Mouse (Mus musculus): ENCODE data around the gene Lims1. TPM values are rescaled to one million over a fixed set of nuclear protein-coding genes. Genes with fewer than 3 reads are reported as not detected.

The Lims1 gene
- polyA plus RNA-seq, 1 experiment, result 20.9 TPM

- H3K36me3 ChIP-seq (ENCODE audit: control insufficient read depth, insufficient read depth), result peaks cover 48% of the 10 kb centered on the region
Measured at GRCm38 (mm10) chr10:58304996-58305395, 18.3 kb upstream of the Lims1 start.

GRCm38 (mm10) chr10:58306897-58307296 is 16.4 kb upstream of the Lims1 start:
- no peaks in the 10 kb centered on the region for H3K79me2 ChIP-seq (ENCODE audit: control insufficient read depth, insufficient read depth)
- TF ChIP-seq MAX (IDR thresholded peaks at IDR 0.05) (no peak), FOSL1 (IDR thresholded peaks at IDR 0.05; ENCODE audit: insufficient read depth, low read length, poor library complexity, severe bottlenecking) (no peak), USF1 (IDR thresholded peaks at IDR 0.05; ENCODE audit: low read depth) (no peak), MYOG (IDR thresholded peaks at IDR 0.05; ENCODE audit: control insufficient read depth, extremely low read depth, insufficient read length) (no peak), MYOD1 (IDR thresholded peaks at IDR 0.05; ENCODE audit: control insufficient read depth, insufficient read length, low read depth) (no peak), CEBPB (IDR thresholded peaks at IDR 0.05; ENCODE audit: low read depth) (no peak), CTCF (IDR thresholded peaks at IDR 0.05; ENCODE audit: control insufficient read depth, insufficient read depth, insufficient read length) (no peak)

More at GRCm38 (mm10) chr10:58304996-58305395, 18.3 kb upstream of the Lims1 start:
- H3K4me3 ChIP-seq (ENCODE audit: insufficient read depth, poor library complexity, severe bottlenecking), result no peak overlapping the region
- no peaks in the 10 kb centered on the region for H3K27me3 ChIP-seq (ENCODE audit: control insufficient read depth, insufficient read depth, insufficient read length)
- H3ac ChIP-seq (ENCODE audit: control insufficient read depth, insufficient read length, low read depth), result no peak overlapping the region
- no peaks in the 10 kb centered on the region for H3K79me3 ChIP-seq (ENCODE audit: low read depth)
- no peaks in the 10 kb centered on the region for H3K79me2 ChIP-seq (ENCODE audit: control insufficient read depth, insufficient read depth)
- TF ChIP-seq MYOD1 (IDR thresholded peaks at IDR 0.05; ENCODE audit: control insufficient read depth, insufficient read length, low read depth) (no peak), MYOG (IDR thresholded peaks at IDR 0.05; ENCODE audit: control insufficient read depth, extremely low read depth, insufficient read length) (no peak), MAX (IDR thresholded peaks at IDR 0.05) (no peak), USF1 (IDR thresholded peaks at IDR 0.05; ENCODE audit: low read depth) (no peak), CTCF (IDR thresholded peaks at IDR 0.05; ENCODE audit: control insufficient read depth, insufficient read depth, insufficient read length) (no peak), FOSL1 (IDR thresholded peaks at IDR 0.05; ENCODE audit: insufficient read depth, low read length, poor library complexity, severe bottlenecking) (no peak), CEBPB (IDR thresholded peaks at IDR 0.05; ENCODE audit: low read depth) (no peak)

GRCm38 (mm10) chr10:58310791-58311190 is 12.5 kb upstream of the Lims1 start:
- H3K4me3 ChIP-seq (ENCODE audit: insufficient read depth, poor library complexity, severe bottlenecking), result no peak overlapping the region
- H3K79me3 ChIP-seq (ENCODE audit: low read depth), result no peaks in the 10 kb centered on the region
- H3K79me2 ChIP-seq (ENCODE audit: control insufficient read depth, insufficient read depth), result no peaks in the 10 kb centered on the region
- no peaks in the 10 kb centered on the region for H3K27me3 ChIP-seq (ENCODE audit: control insufficient read depth, insufficient read depth, insufficient read length)
- TF ChIP-seq MYOD1 (IDR thresholded peaks at IDR 0.05; ENCODE audit: control insufficient read depth, insufficient read length, low read depth) (no peak), CTCF (IDR thresholded peaks at IDR 0.05; ENCODE audit: control insufficient read depth, insufficient read depth, insufficient read length) (no peak), CEBPB (IDR thresholded peaks at IDR 0.05; ENCODE audit: low read depth) (peak; percentile 16)
- peaks cover 25% of the 10 kb centered on the region for H3K36me3 ChIP-seq (ENCODE audit: control insufficient read depth, insufficient read depth)
- no peak overlapping the region for H3ac ChIP-seq (ENCODE audit: control insufficient read depth, insufficient read length, low read depth)

More at GRCm38 (mm10) chr10:58306897-58307296, 16.4 kb upstream of the Lims1 start:
- no peak overlapping the region for H3ac ChIP-seq (ENCODE audit: control insufficient read depth, insufficient read length, low read depth)
- H3K4me3 ChIP-seq (ENCODE audit: insufficient read depth, poor library complexity, severe bottlenecking), result no peak overlapping the region
- H3K36me3 ChIP-seq (ENCODE audit: control insufficient read depth, insufficient read depth), result peaks cover 39% of the 10 kb centered on the region
- no peaks in the 10 kb centered on the region for H3K79me3 ChIP-seq (ENCODE audit: low read depth)
- no peaks in the 10 kb centered on the region for H3K27me3 ChIP-seq (ENCODE audit: control insufficient read depth, insufficient read depth, insufficient read length)

- Histone ChIP-seq H3K27me3 (ENCODE audit: control insufficient read depth, insufficient read depth, insufficient read length) (no peaks in the 10 kb centered on the region), H3ac (ENCODE audit: control insufficient read depth, insufficient read length, low read depth) (no peak overlapping the region), H3K79me2 (ENCODE audit: control insufficient read depth, insufficient read depth) (no peaks in the 10 kb centered on the region), H3K4me3 (ENCODE audit: insufficient read depth, poor library complexity, severe bottlenecking) (no peak overlapping the region), H3K36me3 (ENCODE audit: control insufficient read depth, insufficient read depth) (peaks cover 24% of the 10 kb centered on the region), H3K79me3 (ENCODE audit: low read depth) (no peaks in the 10 kb centered on the region)
- TF ChIP-seq MYOG (IDR thresholded peaks at IDR 0.05; ENCODE audit: control insufficient read depth, extremely low read depth, insufficient read length), result no peak
- no peak for TF ChIP-seq CTCF (IDR thresholded peaks at IDR 0.05; ENCODE audit: control insufficient read depth, insufficient read depth, insufficient read length)
- TF ChIP-seq CEBPB (IDR thresholded peaks at IDR 0.05; ENCODE audit: low read depth), result no peak
- TF ChIP-seq USF1 (IDR thresholded peaks at IDR 0.05; ENCODE audit: low read depth), result no peak
- TF ChIP-seq MAX (IDR thresholded peaks at IDR 0.05), result no peak
- no peak for TF ChIP-seq FOSL1 (IDR thresholded peaks at IDR 0.05; ENCODE audit: insufficient read depth, low read length, poor library complexity, severe bottlenecking)
- TF ChIP-seq MYOD1 (IDR thresholded peaks at IDR 0.05; ENCODE audit: control insufficient read depth, insufficient read length, low read depth), result no peak
Measured at GRCm38 (mm10) chr10:58312887-58313286, 10.4 kb upstream of the Lims1 start.

GRCm38 (mm10) chr10:58320881-58321280 is 2.4 kb upstream of the Lims1 start:
- H3K79me2 ChIP-seq (ENCODE audit: control insufficient read depth, insufficient read depth), result peaks cover 24% of the 10 kb centered on the region
- TF ChIP-seq FOSL1 (IDR thresholded peaks at IDR 0.05; ENCODE audit: insufficient read depth, low read length, poor library complexity, severe bottlenecking) (peak; percentile 20), MYOG (IDR thresholded peaks at IDR 0.05; ENCODE audit: control insufficient read depth, extremely low read depth, insufficient read length) (no peak), CEBPB (IDR thresholded peaks at IDR 0.05; ENCODE audit: low read depth) (no peak), MAX (IDR thresholded peaks at IDR 0.05) (no peak), USF1 (IDR thresholded peaks at IDR 0.05; ENCODE audit: low read depth) (no peak), MYOD1 (IDR thresholded peaks at IDR 0.05; ENCODE audit: control insufficient read depth, insufficient read length, low read depth) (no peak), CTCF (IDR thresholded peaks at IDR 0.05; ENCODE audit: control insufficient read depth, insufficient read depth, insufficient read length) (no peak)
- no peaks in the 10 kb centered on the region for H3K36me3 ChIP-seq (ENCODE audit: control insufficient read depth, insufficient read depth)
- no peak overlapping the region for H3ac ChIP-seq (ENCODE audit: control insufficient read depth, insufficient read length, low read depth)
- H3K27me3 ChIP-seq (ENCODE audit: control insufficient read depth, insufficient read depth, insufficient read length), result no peaks in the 10 kb centered on the region
- H3K79me3 ChIP-seq (ENCODE audit: low read depth), result peaks cover 22% of the 10 kb centered on the region
- H3K4me3 ChIP-seq (ENCODE audit: insufficient read depth, poor library complexity, severe bottlenecking), result no peak overlapping the region
